Mouse (Mus musculus) liver, embryonic 14.5 days (tissue): ENCODE measurements around the gene Stk11ip. TPM values are rescaled to one million over a fixed set of nuclear protein-coding genes. Genes with fewer than 3 reads are reported as not detected.

ENCODE experiments used
- ATAC-seq: fragments of 200-750 bp; cut with Nextera tagmentation; 2 replicates; pipeline ENCODE4 v1.8.0; 2017; ENCODE audit warnings: moderate number of reproducible peaks, mild to moderate bottlenecking, moderate library complexity; ENCODE audit not compliant: insufficient read depth
- DNase-seq, 3 experiments: peaks; one replicate each; pipeline ENCODE4 v3.0.0-alpha.2; 2012 to 2013; ENCODE audit warnings: low read depth in 3 of 3, low spot score in 3 of 3
- H3K27ac ChIP-seq: fragments of 300-500 bp; sonication (generic); 2 replicates; pipeline ENCODE4 v1.5.1; 2014; ENCODE audit warnings: moderate library complexity, mild to moderate bottlenecking, control low read depth, inconsistent platforms
- H3K27me3 ChIP-seq: fragments of 300-500 bp; sonication (generic); 2 replicates; pipeline ENCODE4 v1.6.1; 2014; ENCODE audit warnings: mild to moderate bottlenecking, low read length, moderate library complexity; ENCODE audit not compliant: control insufficient read depth, insufficient read depth
- H3K36me3 ChIP-seq: fragments of 300-500 bp; sonication (generic); replicated peaks from 2 replicates; pipeline ENCODE4 v1.6.1; 2014; ENCODE audit warnings: low read depth; ENCODE audit not compliant: control insufficient read depth, insufficient read depth
- H3K4me1 ChIP-seq, 2 experiments: fragments of 200-500 bp in 1 of 2; fragments of 300-500 bp in 1 of 2; sonication (generic) in 1 of 2; replicated peaks; 2 replicates each; pipeline ENCODE4 v1.6.1; 2012 to 2014; ENCODE audit warnings: antibody characterized with exemption in 1 of 2, inconsistent platforms in 1 of 2, low read length in 1 of 2; ENCODE audit not compliant: control insufficient read depth in 2 of 2, insufficient read depth in 2 of 2
- H3K4me2 ChIP-seq: fragments of 300-500 bp; sonication (generic); 2 replicates; pipeline ENCODE4 v1.6.1; 2014; ENCODE audit warnings: low read depth, mild to moderate bottlenecking, control low read depth, moderate library complexity
- H3K4me3 ChIP-seq, 2 experiments: fragments of 200-500 bp in 1 of 2; fragments of 300-500 bp in 1 of 2; sonication (generic) in 1 of 2; 2 replicates each; pipeline ENCODE4 v1.5.1; 2012 to 2014; ENCODE audit warnings: low read depth in 2 of 2, low read length in 2 of 2, mild to moderate bottlenecking in 2 of 2, control low read depth in 1 of 2, inconsistent platforms in 1 of 2, moderate library complexity in 1 of 2; ENCODE audit not compliant: insufficient read depth in 1 of 2
- H3K9ac ChIP-seq: fragments of 300-500 bp; sonication (generic); replicated peaks from 2 replicates; pipeline ENCODE4 v1.6.1; 2014; ENCODE audit warnings: mild to moderate bottlenecking, control low read depth, moderate library complexity
- H3K9me3 ChIP-seq: fragments of 300-500 bp; sonication (generic); 2 replicates; pipeline ENCODE4 v1.6.1; 2016; ENCODE audit warnings: low read length, mixed read lengths; ENCODE audit not compliant: control insufficient read depth
- CTCF ChIP-seq: IDR thresholded peaks from 2 replicates; pipeline ENCODE4 v1.5.1; 2016; ENCODE audit warnings: antibody characterized with exemption, low read depth, control low read depth
- EP300 ChIP-seq: IDR thresholded peaks from 2 replicates; pipeline ENCODE4 v1.6.1; 2016; ENCODE audit warnings: antibody characterized with exemption, low read depth
- WGBS: fragments of 180-500 bp; shearing (Covaris S2); extraction: QIAGEN DNeasy Blood & Tissue Kit; methylation state at CpG from one replicate; pipeline ENCODE4 v1.1.7; 2014; ENCODE audit not compliant: insufficient replicate concordance; 5-methylcytosine and 5-hydroxymethylcytosine counted together
- polyA plus RNA-seq, 2 experiments: library from polyadenylated mRNA; depleted of rRNA in 1 of 2; stranded (reverse) in 1 of 2; unstranded in 1 of 2; fragments of >200 nt; fragmentation: Nextera tagmentation in 1 of 2; extraction: Ambion mirVana in 1 of 2; gene quantifications; 2 replicates each; pipeline versions ENCODE4 v1.2.1 to v1.2.3; 2012 to 2014

Stk11ip gene
- polyA plus RNA-seq, 2 experiments: 3.4 to 5.9 TPM

DNA sequence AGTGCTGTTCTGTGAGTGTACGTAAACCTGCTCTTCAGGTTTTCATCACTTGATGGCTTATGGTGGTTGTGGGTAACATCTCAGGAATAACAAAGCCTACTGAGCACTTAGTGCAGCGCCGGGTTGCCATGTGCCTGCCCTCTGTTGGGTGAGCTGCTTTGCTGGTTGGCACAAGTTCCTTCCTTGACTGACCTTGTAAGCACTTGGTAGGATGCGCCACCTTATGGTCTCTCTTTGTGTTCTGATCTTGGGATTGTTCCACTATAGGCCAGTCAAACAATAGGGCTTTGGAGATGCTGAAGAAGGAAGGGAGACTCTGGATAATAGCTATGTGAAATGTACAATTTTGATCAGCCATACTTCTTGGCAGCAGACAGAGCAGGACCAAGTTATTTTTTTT lies 9.2 kb downstream of the Stk11ip start:
- no peak for ATAC-seq
- WGBS: 63% methylated on average over 4 of the region's 4 CpGs
- no peak overlapping the region for H3K27ac ChIP-seq
- no peak overlapping the region for H3K4me3 ChIP-seq
- no peaks in the 10 kb centered on the region for H3K27me3 ChIP-seq
- no peak for DNase-seq
- no peaks in the 10 kb centered on the region for H3K36me3 ChIP-seq
- TF ChIP-seq EP300 (no peak), CTCF (no peak)
- H3K9ac ChIP-seq: no peak overlapping the region
- no peak overlapping the region for H3K4me2 ChIP-seq
- no peaks in the 10 kb centered on the region for H3K4me1 ChIP-seq
- no peaks in the 10 kb centered on the region for H3K9me3 ChIP-seq

- WGBS: 73% methylated on average over 19 of the region's 19 CpGs
- no peak for TF ChIP-seq CTCF
- TF ChIP-seq EP300: no peak
- Histone ChIP-seq H3K4me1 (no peaks in the 10 kb centered on the region), H3K4me2 (no peak overlapping the region), H3K4me3 (no peak overlapping the region), H3K9me3 (no peaks in the 10 kb centered on the region), H3K36me3 (no peaks in the 10 kb centered on the region), H3K9ac (no peak overlapping the region), H3K27me3 (no peaks in the 10 kb centered on the region), H3K27ac (no peak overlapping the region)
- ATAC-seq (no peak), DNase-seq (no peak)
These were observed 11.2 kb downstream of the Stk11ip start for GRCm38 (mm10) chr1:75532280-75533172.

DNA sequence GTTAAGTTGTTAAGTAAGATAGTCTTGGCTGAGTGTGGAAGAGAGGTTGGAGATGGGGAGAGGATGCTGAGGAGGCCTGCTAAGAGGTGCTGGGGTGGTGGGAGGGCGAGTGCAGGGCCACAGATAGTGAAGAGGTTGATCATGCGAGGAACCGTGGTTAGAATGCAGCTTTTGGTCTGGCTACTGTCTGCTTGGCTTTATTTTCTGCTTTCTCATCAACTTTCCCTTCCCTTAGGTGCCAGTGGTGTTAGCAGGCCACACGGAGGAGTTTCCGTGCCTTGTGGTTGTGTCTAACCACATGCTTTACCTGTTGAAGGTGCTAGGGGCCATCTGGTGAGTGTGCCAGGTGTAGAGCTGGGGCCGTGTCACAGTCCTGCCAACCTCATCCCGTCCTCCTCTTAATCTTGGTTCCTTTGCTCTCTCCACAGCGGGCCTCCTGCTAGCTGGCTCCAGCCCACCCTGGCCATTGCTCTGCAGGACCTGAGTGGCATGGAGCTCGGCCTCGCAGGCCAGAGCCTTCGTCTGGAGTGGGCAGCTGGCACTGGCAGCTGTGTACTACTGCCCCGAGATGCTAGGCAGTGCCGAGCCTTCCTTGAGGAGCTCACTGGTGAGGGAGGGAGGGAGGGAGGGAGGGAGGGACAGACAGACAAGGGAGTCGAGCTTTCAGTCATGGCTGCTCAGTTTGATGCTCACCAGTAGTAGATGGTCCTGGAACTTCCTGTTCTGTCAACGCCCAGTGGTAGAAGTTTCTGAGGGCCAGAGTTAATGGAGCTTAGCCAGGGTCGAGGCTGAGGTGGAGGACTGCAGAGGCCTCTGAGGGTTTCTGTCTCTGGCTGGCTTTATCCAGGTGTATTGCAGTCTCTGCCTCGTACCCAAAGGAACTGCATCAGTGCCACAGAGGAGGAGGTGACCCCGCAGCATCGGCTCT lies 12.3 kb downstream of the Stk11ip start:
- Histone ChIP-seq H3K4me1 (no peaks in the 10 kb centered on the region), H3K9ac (no peak overlapping the region), H3K4me3 (no peak overlapping the region), H3K27me3 (no peaks in the 10 kb centered on the region), H3K9me3 (no peaks in the 10 kb centered on the region), H3K36me3 (no peaks in the 10 kb centered on the region), H3K4me2 (no peak overlapping the region), H3K27ac (no peak overlapping the region)
- TF ChIP-seq CTCF (no peak), EP300 (no peak)
- WGBS: 71% methylated on average over 19 of the region's 19 CpGs
- DNase-seq (no peak), ATAC-seq (no peak)

DNA sequence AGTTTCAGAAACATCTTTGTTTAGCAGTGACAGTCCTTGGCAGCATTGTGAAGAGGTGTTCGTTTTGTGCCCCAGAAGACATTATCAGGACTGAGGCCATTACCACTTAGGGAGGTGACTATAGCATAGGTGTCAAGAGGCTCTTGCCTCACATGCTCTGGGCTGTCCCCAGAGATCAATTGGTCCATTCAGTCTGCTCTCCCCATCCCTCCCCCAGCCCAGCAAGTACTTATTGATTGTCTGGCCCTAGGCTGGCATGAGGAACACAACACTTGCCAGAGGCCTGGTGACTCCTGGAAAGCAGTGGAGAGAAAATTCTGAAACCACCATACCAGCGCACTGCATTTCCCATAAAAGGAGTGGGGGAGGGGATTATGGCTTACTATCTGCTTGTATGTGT lies 16.3 kb downstream of the Stk11ip start:
- Histone ChIP-seq H3K9ac (no peak overlapping the region), H3K36me3 (no peaks in the 10 kb centered on the region), H3K4me3 (no peak overlapping the region), H3K27ac (no peak overlapping the region), H3K4me1 (no peaks in the 10 kb centered on the region), H3K4me2 (no peak overlapping the region), H3K27me3 (no peaks in the 10 kb centered on the region), H3K9me3 (no peaks in the 10 kb centered on the region)
- ATAC-seq (no peak), DNase-seq (no peak)
- WGBS: 57% methylated on average over 2 of the region's 2 CpGs
- no peak for TF ChIP-seq EP300
- TF ChIP-seq CTCF: no peak
